Comparison of ENCODE assay signal across 8 mouse cellular contexts in genomic region chr16:10192679-10193506, GRCm38 (mm10). TPM values are rescaled to one million over a fixed set of nuclear protein-coding genes. Genes with fewer than 3 reads are reported as not detected.
DNase-seq lines count a peak whose midpoint lies in the region; ATAC-seq and TF ChIP-seq lines count a peak whose summit lies in the region.

Gene Atf7ip2 (plus strand): TSS chr16:10192712.

- H3K4me2 ChIP-seq in forebrain, embryonic 13.5 days: peak within 1 kb of the TSS; percentile 97
- H3K4me2 ChIP-seq in heart, embryonic 15.5 days: peak within 1 kb of the TSS; percentile 95
- peak within 1 kb of the TSS; percentile 67 for H3K4me2 ChIP-seq in midbrain, embryonic 16.5 days (ENCODE audit: low read length)
- H3K4me2 ChIP-seq in stomach, embryonic 15.5 days: peak within 1 kb of the TSS; percentile 100

- under 1% methylated on average over 63 of the region's 63 CpGs for whole genome bisulfite sequencing in forebrain, embryonic 13.5 days
- under 1% methylated on average over 63 of the region's 63 CpGs for WGBS in heart, embryonic 15.5 days
- WGBS in midbrain, embryonic 16.5 days: under 1% methylated on average over 63 of the region's 63 CpGs
- under 1% methylated on average over 63 of the region's 63 CpGs for whole genome bisulfite sequencing in stomach, embryonic 15.5 days

- peaks cover 65% of the 10 kb centered on the region for H3K9me3 ChIP-seq in E14TG2a.4 (ENCODE audit: low read length)
- 0 out of 2 replicates have a peak, but pooled peaks cover 2% of the 10 kb centered on the region for H3K9me3 ChIP-seq in forebrain, embryonic 13.5 days (replicated peaks)
- H3K9me3 ChIP-seq in heart, embryonic 15.5 days (replicated peaks): peaks cover 1% of the 10 kb centered on the region; the same call in 1 of the 2 replicates
- peaks cover 3% of the 10 kb centered on the region; the same call in 1 of the 2 replicates for H3K9me3 ChIP-seq in midbrain, embryonic 16.5 days (replicated peaks; ENCODE audit: control insufficient read depth, low read length, poor library complexity, severe bottlenecking)
- no peaks in the 10 kb centered on the region for H3K9me3 ChIP-seq in stomach, embryonic 15.5 days

- H3K9ac ChIP-seq in forebrain, embryonic 13.5 days: peak within 1 kb of the TSS; percentile 61
- peak within 1 kb of the TSS; percentile 50 for H3K9ac ChIP-seq in heart, embryonic 15.5 days
- H3K9ac ChIP-seq in midbrain, embryonic 16.5 days (ENCODE audit: low read depth, low read length): peak within 1 kb of the TSS; percentile 45
- H3K9ac ChIP-seq in stomach, embryonic 15.5 days: peak within 1 kb of the TSS; percentile 49; the same call in 1 of the 2 replicates

- H3K27ac ChIP-seq in forebrain, embryonic 13.5 days: no peak within 1 kb of the TSS
- H3K27ac ChIP-seq in heart, embryonic 15.5 days: no peak within 1 kb of the TSS
- H3K27ac ChIP-seq in midbrain, embryonic 16.5 days (ENCODE audit: low read length): no peak within 1 kb of the TSS
- no peak within 1 kb of the TSS for H3K27ac ChIP-seq in stomach, embryonic 15.5 days

- peak; percentile 79 for ATAC-seq in cerebellum, adult (ENCODE audit: insufficient number of reproducible peaks, low FRiP score, low TSS enrichment)
- peak; percentile 99 for ATAC-seq in forebrain, embryonic 13.5 days
- ATAC-seq in heart, embryonic 15.5 days (replicated peaks; ENCODE audit: insufficient number of reproducible peaks, insufficient read depth, low FRiP score, low read depth): peak; percentile 96
- peak; percentile 97 for ATAC-seq in midbrain, embryonic 16.5 days
- ATAC-seq in stomach, embryonic 15.5 days (ENCODE audit: insufficient read depth, low FRiP score, low read depth): peak; percentile 99

- H3K36me3 ChIP-seq in E14TG2a.4 (ENCODE audit: insufficient read depth, low read length): peaks cover 21% of the 10 kb centered on the region
- no peaks in the 10 kb centered on the region for H3K36me3 ChIP-seq in forebrain, embryonic 13.5 days (ENCODE audit: poor library complexity, severe bottlenecking)
- H3K36me3 ChIP-seq in heart, embryonic 15.5 days: no peaks in the 10 kb centered on the region
- no peaks in the 10 kb centered on the region for H3K36me3 ChIP-seq in midbrain, embryonic 16.5 days (ENCODE audit: control insufficient read depth, insufficient read depth, low read length)
- no peaks in the 10 kb centered on the region for H3K36me3 ChIP-seq in stomach, embryonic 15.5 days

- H3K27me3 ChIP-seq in E14TG2a.4 (ENCODE audit: insufficient read depth, low read length): no peaks in the 10 kb centered on the region
- peaks cover 5% of the 10 kb centered on the region; the same call in 1 of the 2 replicates for H3K27me3 ChIP-seq in forebrain, embryonic 13.5 days
- 0 out of 2 replicates have a peak, but pooled peaks cover 5% of the 10 kb centered on the region for H3K27me3 ChIP-seq in heart, embryonic 15.5 days
- no peaks in the 10 kb centered on the region for H3K27me3 ChIP-seq in midbrain, embryonic 16.5 days (ENCODE audit: control insufficient read depth, insufficient read depth, low read depth, low read length)
- no peaks in the 10 kb centered on the region for H3K27me3 ChIP-seq in stomach, embryonic 15.5 days (replicated peaks)

- peak; percentile 96 for DNase-seq in kidney, postnatal 10 days
- DNase-seq in liver: peak; percentile 87

- peak within 1 kb of the TSS; percentile 85 for H3K4me3 ChIP-seq in E14TG2a.4 (replicated peaks; ENCODE audit: low read length)
- peak within 1 kb of the TSS; percentile 60 for H3K4me3 ChIP-seq in forebrain, embryonic 13.5 days
- peak within 1 kb of the TSS; percentile 57 for H3K4me3 ChIP-seq in heart, embryonic 15.5 days
- H3K4me3 ChIP-seq in midbrain, embryonic 16.5 days (ENCODE audit: low read depth, low read length): peak within 1 kb of the TSS; percentile 49
- H3K4me3 ChIP-seq in stomach, embryonic 15.5 days (replicated peaks): peak within 1 kb of the TSS; percentile 55

- peaks cover 12% of the 10 kb centered on the region for H3K4me1 ChIP-seq in E14TG2a.4 (replicated peaks; ENCODE audit: low read depth, low read length)
- peaks cover 7% of the 10 kb centered on the region for H3K4me1 ChIP-seq in forebrain, embryonic 13.5 days
- peaks cover 5% of the 10 kb centered on the region for H3K4me1 ChIP-seq in heart, embryonic 15.5 days (replicated peaks)
- 0 out of 2 replicates have a peak, but pooled peaks cover 4% of the 10 kb centered on the region for H3K4me1 ChIP-seq in midbrain, embryonic 16.5 days (ENCODE audit: control insufficient read depth, insufficient read depth, low read length)
- peaks cover 7% of the 10 kb centered on the region for H3K4me1 ChIP-seq in stomach, embryonic 15.5 days

- no peak for TF ChIP-seq CTCF in E14TG2a.4 (conservative IDR thresholded peaks at IDR 0.05; ENCODE audit: low read length)

RNA-seq across cellular contexts. Expression of gene Atf7ip2, which starts in this region (rescaled TPM):
- 0.27 and 0.30 TPM in 2 replicates for polyA plus RNA-seq in forebrain, embryonic 13.5 days (2015; fragmentation: Nextera tagmentation; extraction: Ambion mirVana)
- 0.30 and 0.31 TPM in 2 replicates for polyA plus RNA-seq in heart, embryonic 15.5 days (2015; fragmentation: Nextera tagmentation; extraction: Ambion mirVana)
- polyA plus RNA-seq in midbrain, embryonic 16.5 days (2015; fragmentation: Nextera tagmentation; extraction: Ambion mirVana): 0.08 TPM in 1 of 2 replicates, not detected in the other
- 0.48 and 0.95 TPM in 2 replicates for polyA plus RNA-seq in stomach, embryonic 15.5 days (2015; fragmentation: Nextera tagmentation; extraction: Ambion mirVana)

Comparison
In these comparisons a context has a peak if more than half of its experiments do, and no peak if none do; other contexts are left out.
1. Peak in ATAC-seq, H3K4me3 ChIP-seq, H3K9ac ChIP-seq and H3K4me2 ChIP-seq in forebrain, embryonic 13.5 days; RNA of the gene not detected or under 1 TPM.
2. Peak in ATAC-seq, H3K4me3 ChIP-seq, H3K9ac ChIP-seq and H3K4me2 ChIP-seq in heart, embryonic 15.5 days; RNA of the gene not detected or under 1 TPM.
3. Peak in ATAC-seq, H3K4me3 ChIP-seq, H3K9ac ChIP-seq and H3K4me2 ChIP-seq in midbrain, embryonic 16.5 days; RNA of the gene not detected or under 1 TPM.
4. Peak in ATAC-seq, H3K4me3 ChIP-seq, H3K9ac ChIP-seq and H3K4me2 ChIP-seq in stomach, embryonic 15.5 days; RNA of the gene not detected or under 1 TPM.